Mouse (Mus musculus) CH12.LX (cell line): ENCODE measurements around the gene Slc26a8. TPM values are rescaled to one million over a fixed set of nuclear protein-coding genes. Genes with fewer than 3 reads are reported as not detected.
A peak's percentile ranks its signal among the peaks of the same experiment; 100 is the strongest.

Source experiments
- DNase-seq: peaks from one replicate; pipeline ENCODE4 v3.0.0-alpha.2; 2013; ENCODE audit errors: extremely low read depth
- H3K27ac ChIP-seq: 2 replicates; pipeline ENCODE4 v1.5.1; 2012; ENCODE audit warnings: low read depth, mild to moderate bottlenecking, control low read depth, moderate library complexity; ENCODE audit not compliant: insufficient read depth
- H3K27me3 ChIP-seq: replicated peaks from 2 replicates; pipeline ENCODE3; 2012; ENCODE audit warnings: inconsistent platforms
- H3K36me3 ChIP-seq, 2 experiments: replicated peaks in 1 of 2; 2 replicates each; pipeline versions ENCODE3 to v1.6.1; 2012; ENCODE audit warnings: inconsistent platforms in 1 of 2, low read length in 1 of 2, mild to moderate bottlenecking in 1 of 2, mixed read lengths in 1 of 2, moderate library complexity in 1 of 2; ENCODE audit not compliant: control insufficient read depth in 1 of 2, insufficient read depth in 1 of 2
- H3K4me1 ChIP-seq, 2 experiments: 2 replicates each; pipeline ENCODE4 v1.6.1; 2012; ENCODE audit warnings: inconsistent platforms in 1 of 2, moderate library complexity in 1 of 2; ENCODE audit not compliant: insufficient read depth in 2 of 2, control insufficient read depth in 1 of 2
- H3K4me2 ChIP-seq: 2 replicates; pipeline ENCODE4 v1.6.1; 2012; ENCODE audit warnings: low read depth, mild to moderate bottlenecking, control low read depth; ENCODE audit not compliant: poor library complexity, insufficient read depth, severe bottlenecking
- H3K4me3 ChIP-seq, 3 experiments: fragments of 150-350 bp in 1 of 3; sonication (generic) in 1 of 3; replicated peaks in 1 of 3; 2 replicates each; pipeline versions ENCODE3 to v1.5.1; 2011 to 2012; ENCODE audit warnings: low read depth in 2 of 3, low read length in 2 of 3, mild to moderate bottlenecking in 2 of 3, moderate library complexity in 2 of 3, control low read depth in 1 of 3, improper control_type of control experiment in 1 of 3, inconsistent platforms in 1 of 3, mixed read lengths in 1 of 3; ENCODE audit not compliant: poor library complexity in 1 of 3
- H3K79me2 ChIP-seq: replicated peaks from 2 replicates; pipeline ENCODE4 v1.6.1; 2012; ENCODE audit warnings: mild to moderate bottlenecking, moderate library complexity; ENCODE audit not compliant: control insufficient read depth, poor library complexity, insufficient read depth, severe bottlenecking; ENCODE audit errors: extremely low read depth
- H3K9ac ChIP-seq: 2 replicates; pipeline ENCODE4 v1.6.1; 2012; ENCODE audit warnings: low read depth, mild to moderate bottlenecking, control low read depth, moderate library complexity; ENCODE audit not compliant: insufficient read depth
- H3K9me3 ChIP-seq: replicated peaks from 2 replicates; pipeline ENCODE3; 2012; ENCODE audit warnings: low read length, inconsistent platforms, mixed read lengths
- CHD1 ChIP-seq: IDR thresholded peaks from 2 replicates; pipeline ENCODE4 v1.6.1; 2012; ENCODE audit warnings: low read depth, low read length, improper control_type of control experiment, inconsistent platforms
- CHD2 ChIP-seq: IDR thresholded peaks from 2 replicates; pipeline ENCODE4 v1.6.1; 2011; ENCODE audit warnings: low read length, improper control_type of control experiment
- ELF1 ChIP-seq: IDR thresholded peaks from 2 replicates; pipeline ENCODE4 v1.6.1; 2014; ENCODE audit warnings: low read depth, mild to moderate bottlenecking, inconsistent platforms, low read length, improper control_type of control experiment
- EP300 ChIP-seq: IDR thresholded peaks from 2 replicates; pipeline ENCODE4 v1.6.1; 2011; ENCODE audit warnings: low read length, improper control_type of control experiment
- ETS1 ChIP-seq: conservative IDR thresholded peaks from 2 replicates; pipeline ENCODE4 v1.6.1; 2012; ENCODE audit warnings: low read depth, mild to moderate bottlenecking, inconsistent platforms, low read length, improper control_type of control experiment, moderate library complexity
- HCFC1 ChIP-seq: IDR thresholded peaks from 2 replicates; pipeline ENCODE4 v1.6.1; 2012; ENCODE audit warnings: low read depth, mild to moderate bottlenecking, inconsistent platforms, low read length, improper control_type of control experiment
- JUN ChIP-seq: IDR thresholded peaks from 2 replicates; pipeline ENCODE4 v1.6.1; 2011; ENCODE audit warnings: low read depth, mild to moderate bottlenecking, low read length, improper control_type of control experiment, moderate library complexity; ENCODE audit not compliant: insufficient read depth
- JUND ChIP-seq: conservative IDR thresholded peaks from 2 replicates; pipeline ENCODE4 v1.6.1; 2011; ENCODE audit warnings: low read depth, low read length, improper control_type of control experiment
- MAFK ChIP-seq: IDR thresholded peaks from 2 replicates; pipeline ENCODE4 v1.6.1; 2011; ENCODE audit warnings: low read length, improper control_type of control experiment; ENCODE audit not compliant: insufficient replicate concordance
- MAZ ChIP-seq: IDR thresholded peaks from 2 replicates; pipeline ENCODE4 v1.6.1; 2012; ENCODE audit warnings: low read depth, mild to moderate bottlenecking, inconsistent platforms, low read length, improper control_type of control experiment, moderate library complexity
- MEF2A ChIP-seq: IDR thresholded peaks from 2 replicates; pipeline ENCODE4 v1.6.1; 2014; ENCODE audit warnings: low read depth, mild to moderate bottlenecking, inconsistent platforms, low read length, improper control_type of control experiment, borderline replicate concordance
- MYC ChIP-seq: IDR thresholded peaks from 2 replicates; pipeline ENCODE4 v1.6.1; 2011; ENCODE audit warnings: low read depth, mild to moderate bottlenecking, improper control_type of control experiment, low read length
- NELFE ChIP-seq: IDR thresholded peaks from 2 replicates; pipeline ENCODE4 v1.6.1; 2011; ENCODE audit warnings: low read depth, low read length, improper control_type of control experiment
- POLR2AphosphoS2 ChIP-seq: IDR thresholded peaks from 2 replicates; pipeline ENCODE4 v1.6.1; 2011; ENCODE audit warnings: low read depth, low read length, improper control_type of control experiment
- TCF12 ChIP-seq: IDR thresholded peaks from 2 replicates; pipeline ENCODE4 v1.6.1; 2014; ENCODE audit warnings: low read depth, mild to moderate bottlenecking, inconsistent platforms, low read length, improper control_type of control experiment
- UBTF ChIP-seq: IDR thresholded peaks from 2 replicates; pipeline ENCODE4 v1.6.1; 2012; ENCODE audit warnings: low read depth, mild to moderate bottlenecking, inconsistent platforms, low read length, improper control_type of control experiment, moderate library complexity
- ZMIZ1 ChIP-seq: IDR thresholded peaks from 2 replicates; pipeline ENCODE4 v1.6.1; 2012; ENCODE audit warnings: low read depth, mild to moderate bottlenecking, inconsistent platforms, low read length, improper control_type of control experiment
- ZNF384 ChIP-seq: IDR thresholded peaks from 2 replicates; pipeline ENCODE4 v1.6.1; 2012; ENCODE audit warnings: low read depth, low read length, improper control_type of control experiment, inconsistent platforms
- dilution Hi-C: fragments of 300-500 bp; cut with MboI; formaldehyde crosslinking; loops from 2 replicates; pipeline ENCODE4 v1.14.3; 2020; ENCODE audit warnings: low sequenced_read_pairs; ENCODE audit not compliant: extremely low pct_unique_long_range_greater_than_20kb, extremely low pct_ligation_motif_present
- in situ Hi-C: fragments of 300-500 bp; cut with MboI; formaldehyde crosslinking; loops from 3 replicates; pipeline ENCODE4 v1.14.3; 2019; ENCODE audit warnings: low sequenced_read_pairs, low pct_ligation_motif_present, low pct_unique_long_range_greater_than_20kb, mixed read lengths
- polyA plus RNA-seq: library from polyadenylated mRNA; unstranded; fragments of >175 nt; gene quantifications from 2 replicates; pipeline ENCODE4 v1.2.1, GENCODE M21; 2012; ENCODE audit warnings: low read depth; ENCODE audit not compliant: insufficient read length
- total RNA-seq, 2 experiments: library from RNA; depleted of rRNA; stranded (reverse); fragments of 300-350 nt in 1 of 2; fragments of >200 nt in 1 of 2; gene quantifications; 2 replicates each; pipeline ENCODE4 v1.2.3; 2012 to 2014

Slc26a8 gene
- total RNA-seq (2012; rRNA removed) = not detected in 2 replicates
- total RNA-seq (2014; rRNA removed) = not detected in 2 replicates
- 0.11 and 0.44 TPM in 2 replicates for polyA plus RNA-seq

DNA sequence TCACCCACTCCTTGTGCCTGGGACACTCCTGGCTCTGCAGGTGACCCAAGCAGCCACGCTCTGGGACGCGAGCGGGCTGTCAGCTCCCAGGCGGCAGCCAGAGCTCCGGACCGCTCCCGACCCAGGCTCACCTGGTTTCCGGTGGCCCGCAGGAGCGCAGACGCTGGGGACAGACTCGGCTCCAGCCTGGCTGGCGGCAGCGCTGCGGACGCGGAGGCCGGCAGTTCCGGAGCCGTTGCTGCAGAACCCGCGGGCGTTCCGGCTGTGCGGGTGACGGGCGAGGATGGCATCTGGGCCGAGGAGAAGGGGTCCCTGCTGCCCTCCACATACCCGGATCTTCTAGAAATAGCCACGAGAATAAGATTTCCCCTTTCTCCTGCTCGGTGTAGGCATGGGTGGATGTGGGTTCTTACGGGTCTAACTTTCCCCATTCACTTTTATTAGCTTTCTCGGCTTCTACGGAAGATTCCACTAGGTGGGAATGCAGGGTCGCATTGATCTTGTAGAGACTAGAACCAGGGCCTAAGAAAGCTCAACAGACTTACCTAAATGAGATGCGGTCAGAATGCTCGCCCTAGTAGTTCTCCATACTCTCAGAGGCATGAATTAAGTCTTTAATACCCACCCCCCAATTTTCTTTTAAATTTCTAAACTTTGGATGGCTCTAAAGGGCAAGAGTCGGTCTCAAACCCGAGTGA lies at the start of gene Slc26a8:
Slc26a8 (minus strand) TSS at position 648 of the 698 bp plus-strand sequence.
- H3K27ac ChIP-seq = no peak within 1 kb of the TSS
- H3K4me3 ChIP-seq = peak within 1 kb of the TSS; percentile 51 to 99 (median 66)
- TF ChIP-seq CHD1 (no peak), EP300 (no peak), HCFC1 (no peak), TCF12 (no peak), MAZ (no peak), JUND (no peak), ZMIZ1 (no peak), CHD2 (no peak), JUN (no peak), POLR2AphosphoS2 (no peak)
- peaks cover 20% of the 10 kb centered on the region; the same call in 1 of the 2 replicates for H3K79me2 ChIP-seq
- H3K9me3 ChIP-seq = no peaks in the 10 kb centered on the region
- in situ Hi-C loops (loop anchor here (10.0 kb wide), 1 partner anchor 205 kb away; no protein-coding TSS in a partner anchor), dilution Hi-C loops (no loop called here)
- H3K36me3 ChIP-seq = peaks cover 0 to 12% of the 10 kb centered on the region in 2 experiments
- peaks cover 0 to 21% of the 10 kb centered on the region in 2 experiments; a peak in 2 of 4 replicates for H3K4me1 ChIP-seq
- H3K27me3 ChIP-seq = no peaks in the 10 kb centered on the region
- H3K4me2 ChIP-seq = peak within 1 kb of the TSS; percentile 39; the same call in 1 of the 2 replicates
- peak within 1 kb of the TSS; percentile 58 for H3K9ac ChIP-seq
- no peak for DNase-seq

DNA sequence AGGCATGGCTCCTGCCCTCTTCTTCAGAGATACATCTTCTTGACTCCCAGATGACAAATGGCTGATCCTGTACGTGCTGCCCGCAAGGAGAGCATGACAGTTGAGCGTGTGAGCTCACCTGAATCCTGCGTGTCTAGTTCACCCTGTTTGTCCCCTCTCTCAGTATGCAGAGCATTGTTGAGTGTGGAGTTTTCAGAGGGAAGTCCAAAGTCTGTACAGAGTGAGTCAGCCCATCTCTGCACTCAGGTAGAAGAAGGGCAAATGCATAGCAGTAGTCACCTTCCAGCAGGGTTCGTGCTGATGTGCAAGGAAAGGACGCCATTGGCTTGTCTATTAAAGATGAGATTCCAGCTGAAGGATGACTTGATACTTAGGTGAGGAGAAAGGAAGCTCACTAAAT lies 49.2 kb upstream of the Slc26a8 start:
- no peaks in the 10 kb centered on the region for H3K27me3 ChIP-seq
- TF ChIP-seq ETS1 = no peak
- TF ChIP-seq JUN = no peak
- no peak for TF ChIP-seq EP300
- TF ChIP-seq MAFK = no peak
- no peak for TF ChIP-seq ZNF384
- no peak for TF ChIP-seq TCF12
- TF ChIP-seq NELFE = no peak
- TF ChIP-seq MEF2A = no peak
- TF ChIP-seq ZMIZ1 = no peak
- no peak for TF ChIP-seq POLR2AphosphoS2
- no peak for TF ChIP-seq MYC
- no peak for TF ChIP-seq UBTF
- no peak for TF ChIP-seq ELF1
- TF ChIP-seq CHD1 = no peak
- TF ChIP-seq, all 38 proteins: peak for 0
- Histone ChIP-seq H3K9ac (no peak overlapping the region), H3K36me3 (peaks cover 37 to 83% of the 10 kb centered on the region in 2 experiments), H3K9me3 (peaks cover 7% of the 10 kb centered on the region), H3K4me1 (peaks cover 3 to 32% of the 10 kb centered on the region in 2 experiments; a peak in 2 of 4 replicates), H3K27ac (no peak overlapping the region), H3K4me2 (no peak overlapping the region), H3K79me2 (no peaks in the 10 kb centered on the region), H3K4me3 (no peak overlapping the region)
- dilution Hi-C loops = no loop called here
- in situ Hi-C loops = no loop called here
- no peak for DNase-seq
